Mouse (Mus musculus): ENCODE measurements around the gene Camk2n1. TPM values are rescaled to one million over a fixed set of nuclear protein-coding genes. Genes with fewer than 3 reads are reported as not detected.

Camk2n1 gene
- polyA plus RNA-seq, 1 experiment, result 3.4 TPM

GRCm38 (mm10) chr4:138482721-138483120, 28.6 kb downstream of the Camk2n1 start:
- Histone ChIP-seq H3K4me1 (ENCODE audit: control insufficient read depth, insufficient read depth, low read length) (no peaks in the 10 kb centered on the region), H3K27ac (ENCODE audit: control insufficient read depth, insufficient read depth, low read depth, low read length, poor library complexity) (no peak overlapping the region; the same call in 1 of the 2 replicates), H3K4me3 (replicated peaks; ENCODE audit: control insufficient read depth, low read depth, low read length) (no peak overlapping the region)
- TF ChIP-seq CTCF (IDR thresholded peaks at IDR 0.05; ENCODE audit: control insufficient read depth, insufficient read depth, low read length) (no peak), POLR2A (IDR thresholded peaks at IDR 0.05; ENCODE audit: borderline replicate concordance, control insufficient read depth, low read depth, low read length) (no peak)
- 21% methylated on average over 8 of the region's 8 CpGs for WGBS

GRCm38 (mm10) chr4:138488241-138488640, 34.1 kb downstream of the Camk2n1 start:
- no peaks in the 10 kb centered on the region for H3K4me1 ChIP-seq (ENCODE audit: control insufficient read depth, insufficient read depth, low read length)
- TF ChIP-seq POLR2A (IDR thresholded peaks at IDR 0.05; ENCODE audit: borderline replicate concordance, control insufficient read depth, low read depth, low read length) (no peak), CTCF (IDR thresholded peaks at IDR 0.05; ENCODE audit: control insufficient read depth, insufficient read depth, low read length) (no peak)
- no peak overlapping the region for H3K4me3 ChIP-seq (replicated peaks; ENCODE audit: control insufficient read depth, low read depth, low read length)
- 66% methylated on average over 8 of the region's 8 CpGs for WGBS
- no peak overlapping the region for H3K27ac ChIP-seq (ENCODE audit: control insufficient read depth, insufficient read depth, low read depth, low read length, poor library complexity)

- no peak for TF ChIP-seq CTCF (IDR thresholded peaks at IDR 0.05; ENCODE audit: control insufficient read depth, insufficient read depth, low read length)
- TF ChIP-seq POLR2A (IDR thresholded peaks at IDR 0.05; ENCODE audit: borderline replicate concordance, control insufficient read depth, low read depth, low read length), result no peak
- Histone ChIP-seq H3K4me1 (ENCODE audit: control insufficient read depth, insufficient read depth, low read length) (no peaks in the 10 kb centered on the region), H3K4me3 (replicated peaks; ENCODE audit: control insufficient read depth, low read depth, low read length) (no peak overlapping the region), H3K27ac (ENCODE audit: control insufficient read depth, insufficient read depth, low read depth, low read length, poor library complexity) (no peak overlapping the region)
- WGBS, result 76% methylated on average over 4 of the region's 4 CpGs
These were observed 37.0 kb downstream of the Camk2n1 start for GRCm38 (mm10) chr4:138491088-138491487.

- H3K27ac ChIP-seq (ENCODE audit: control insufficient read depth, insufficient read depth, low read depth, low read length, poor library complexity), result no peak overlapping the region
- H3K4me1 ChIP-seq (ENCODE audit: control insufficient read depth, insufficient read depth, low read length), result no peaks in the 10 kb centered on the region
- 9% methylated on average over 5 of the region's 5 CpGs for WGBS
- no peak overlapping the region for H3K4me3 ChIP-seq (replicated peaks; ENCODE audit: control insufficient read depth, low read depth, low read length)
- no peak for TF ChIP-seq CTCF (IDR thresholded peaks at IDR 0.05; ENCODE audit: control insufficient read depth, insufficient read depth, low read length)
- TF ChIP-seq POLR2A (IDR thresholded peaks at IDR 0.05; ENCODE audit: borderline replicate concordance, control insufficient read depth, low read depth, low read length), result no peak
These were observed 39.3 kb downstream of the Camk2n1 start for GRCm38 (mm10) chr4:138493161-138494001.

GRCm38 (mm10) chr4:138494905-138495304, 40.8 kb downstream of the Camk2n1 start:
- no peak overlapping the region for H3K27ac ChIP-seq (ENCODE audit: control insufficient read depth, insufficient read depth, low read depth, low read length, poor library complexity)
- no peaks in the 10 kb centered on the region for H3K4me1 ChIP-seq (ENCODE audit: control insufficient read depth, insufficient read depth, low read length)
- TF ChIP-seq POLR2A (IDR thresholded peaks at IDR 0.05; ENCODE audit: borderline replicate concordance, control insufficient read depth, low read depth, low read length) (no peak), CTCF (IDR thresholded peaks at IDR 0.05; ENCODE audit: control insufficient read depth, insufficient read depth, low read length) (no peak)
- 73% methylated on average over 5 of the region's 5 CpGs for WGBS
- H3K4me3 ChIP-seq (replicated peaks; ENCODE audit: control insufficient read depth, low read depth, low read length), result no peak overlapping the region

- no peak overlapping the region for H3K4me3 ChIP-seq (replicated peaks; ENCODE audit: control insufficient read depth, low read depth, low read length)
- TF ChIP-seq POLR2A (IDR thresholded peaks at IDR 0.05; ENCODE audit: borderline replicate concordance, control insufficient read depth, low read depth, low read length) (no peak), CTCF (IDR thresholded peaks at IDR 0.05; ENCODE audit: control insufficient read depth, insufficient read depth, low read length) (no peak)
- no peaks in the 10 kb centered on the region for H3K4me1 ChIP-seq (ENCODE audit: control insufficient read depth, insufficient read depth, low read length)
- no peak overlapping the region for H3K27ac ChIP-seq (ENCODE audit: control insufficient read depth, insufficient read depth, low read depth, low read length, poor library complexity)
- WGBS, result 31% methylated on average over 13 of the region's 13 CpGs
These were observed 41.7 kb downstream of the Camk2n1 start for GRCm38 (mm10) chr4:138495775-138496174.

- WGBS, result 63% methylated on average over 12 of the region's 24 CpGs
- TF ChIP-seq CTCF (IDR thresholded peaks at IDR 0.05; ENCODE audit: control insufficient read depth, insufficient read depth, low read length), result no peak
- TF ChIP-seq POLR2A (IDR thresholded peaks at IDR 0.05; ENCODE audit: borderline replicate concordance, control insufficient read depth, low read depth, low read length), result no peak
- H3K4me1 ChIP-seq (ENCODE audit: control insufficient read depth, insufficient read depth, low read length), result no peaks in the 10 kb centered on the region
- H3K4me3 ChIP-seq (replicated peaks; ENCODE audit: control insufficient read depth, low read depth, low read length), result no peak overlapping the region
- H3K27ac ChIP-seq (ENCODE audit: control insufficient read depth, insufficient read depth, low read depth, low read length, poor library complexity), result no peak overlapping the region
These were observed 42.8 kb downstream of the Camk2n1 start for GRCm38 (mm10) chr4:138496746-138497520.
